Mouse (Mus musculus): ENCODE data around the gene Mtmr12. TPM values are rescaled to one million over a fixed set of nuclear protein-coding genes. Genes with fewer than 3 reads are reported as not detected.
"Not testable (repeated sequence)": the region's sequence is repeated elsewhere in the genome, so short reads cannot be mapped to it uniquely, and the experiment has no call there.

Gene Mtmr12
- 13.6 and 15.4 TPM in 2 replicates for polyA plus RNA-seq (2014; fragmentation: Nextera tagmentation; extraction: Ambion mirVana)

DNA sequence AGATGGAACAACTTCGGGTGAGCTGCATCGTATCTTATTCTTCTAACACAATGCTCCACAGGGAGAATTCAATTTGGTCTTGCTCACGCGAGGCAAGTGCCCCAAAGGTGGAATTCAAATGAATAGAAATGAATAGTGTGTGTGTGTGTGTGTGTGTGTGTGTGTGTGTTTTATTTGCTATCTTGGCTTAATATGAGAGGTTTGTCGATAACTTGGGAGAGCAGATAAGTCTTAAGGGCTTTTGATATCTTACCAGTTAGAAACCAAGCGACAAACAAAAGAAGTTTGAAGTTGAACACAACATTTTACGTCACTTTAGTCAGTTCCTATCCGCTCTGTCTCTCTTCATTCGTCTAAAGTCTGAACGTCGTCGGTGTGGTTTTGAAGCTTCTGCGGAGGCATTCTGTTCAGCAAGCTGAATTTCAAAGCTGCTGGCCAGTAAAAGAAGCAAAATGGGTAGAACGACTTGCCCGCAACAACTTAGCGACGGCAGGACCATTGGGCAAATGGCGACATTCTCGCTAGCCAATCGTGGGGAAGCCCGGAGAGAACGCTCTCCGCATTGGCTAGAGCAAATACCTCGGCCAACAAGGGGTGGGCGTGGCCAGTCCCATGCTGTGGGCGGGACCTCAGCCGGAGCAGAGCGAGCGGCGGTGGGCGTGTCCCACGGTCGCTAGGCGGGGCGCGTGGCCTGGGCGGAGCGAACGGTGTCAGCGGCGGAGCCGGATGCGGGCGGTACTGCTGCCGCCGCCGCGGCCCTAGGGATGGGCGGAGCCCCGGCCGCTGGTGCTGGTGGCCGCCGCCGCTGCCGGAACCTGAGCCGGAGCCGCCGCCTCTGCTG is at the start of gene Mtmr12:
TSS of gene Mtmr12 (plus strand) at position 710 of the 841 bp plus-strand sequence.
- H3K36me3 ChIP-seq (ENCODE audit: control insufficient read depth, insufficient read depth, low read length) = peaks cover 8% of the 10 kb centered on the region; the same call in 1 of the 2 replicates
- H3K4me1 ChIP-seq (ENCODE audit: control insufficient read depth in 2 of 2, insufficient read depth in 2 of 2, low read length in 2 of 2) = peaks cover 20 to 36% of the 10 kb centered on the region in 2 experiments
- H3K27ac ChIP-seq (replicated peaks in 1 of 2; ENCODE audit: control insufficient read depth in 1 of 2, insufficient read depth in 1 of 2, low read depth in 2 of 2, low read length in 2 of 2) = peak within 1 kb of the TSS; percentile 89 to 94
- no peaks in the 10 kb centered on the region for H3K9me3 ChIP-seq (ENCODE audit: control insufficient read depth, low read length)
- no peaks in the 10 kb centered on the region for H3K27me3 ChIP-seq (ENCODE audit: control insufficient read depth, insufficient read depth, low read length)
- peak within 1 kb of the TSS; percentile 76 for H3K4me2 ChIP-seq (ENCODE audit: low read length)
- under 1% methylated on average over 58 of the region's 58 CpGs for WGBS
- H3K9ac ChIP-seq (ENCODE audit: low read length) = peak within 1 kb of the TSS; percentile 98
- H3K4me3 ChIP-seq (ENCODE audit: control insufficient read depth in 1 of 2, insufficient read depth in 1 of 2, low read depth in 1 of 2, low read length in 2 of 2) = peak within 1 kb of the TSS; percentile 96 to 99
- peak; percentile 98 for ATAC-seq (ENCODE audit: insufficient number of reproducible peaks, insufficient read depth, low FRiP score, low read depth)

DNA sequence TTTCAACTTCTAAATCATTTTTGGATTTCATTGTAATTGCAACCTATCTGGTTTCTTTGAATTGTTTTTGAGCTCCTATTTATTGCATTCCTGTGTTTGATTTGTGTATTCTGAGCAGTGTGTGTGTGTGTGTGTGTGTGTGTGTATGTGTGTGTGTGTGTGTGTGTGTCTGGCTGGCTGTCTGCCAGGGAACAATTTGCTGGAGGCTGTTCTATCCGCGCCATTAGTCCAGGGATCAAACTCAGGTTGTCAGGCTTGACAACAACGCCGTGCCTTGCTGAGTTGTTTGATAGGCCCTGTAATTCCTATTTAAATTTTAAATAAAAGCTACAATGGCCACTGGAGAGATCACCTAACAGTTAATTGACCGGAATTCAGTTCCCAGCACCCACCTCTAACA is 26.7 kb upstream of the Mtmr12 start:
- no peak overlapping the region for H3K4me3 ChIP-seq (ENCODE audit: control insufficient read depth in 1 of 2, insufficient read depth in 1 of 2, low read depth in 1 of 2, low read length in 2 of 2)
- no peaks in the 10 kb centered on the region for H3K27me3 ChIP-seq (ENCODE audit: control insufficient read depth, insufficient read depth, low read length)
- H3K9me3 ChIP-seq (ENCODE audit: control insufficient read depth, low read length) = no peaks in the 10 kb centered on the region
- no peaks in the 10 kb centered on the region for H3K4me1 ChIP-seq (ENCODE audit: control insufficient read depth in 2 of 2, insufficient read depth in 2 of 2, low read length in 2 of 2)
- peaks cover 92% of the 10 kb centered on the region for H3K36me3 ChIP-seq (ENCODE audit: control insufficient read depth, insufficient read depth, low read length)
- H3K9ac ChIP-seq (ENCODE audit: low read length) = no peak overlapping the region
- 69% methylated on average over 5 of the region's 5 CpGs for WGBS
- no peak overlapping the region for H3K27ac ChIP-seq (replicated peaks in 1 of 2; ENCODE audit: control insufficient read depth in 1 of 2, insufficient read depth in 1 of 2, low read depth in 2 of 2, low read length in 2 of 2)
- no peak overlapping the region for H3K4me2 ChIP-seq (ENCODE audit: low read length)
- no peak for ATAC-seq (ENCODE audit: insufficient number of reproducible peaks, insufficient read depth, low FRiP score, low read depth)

DNA sequence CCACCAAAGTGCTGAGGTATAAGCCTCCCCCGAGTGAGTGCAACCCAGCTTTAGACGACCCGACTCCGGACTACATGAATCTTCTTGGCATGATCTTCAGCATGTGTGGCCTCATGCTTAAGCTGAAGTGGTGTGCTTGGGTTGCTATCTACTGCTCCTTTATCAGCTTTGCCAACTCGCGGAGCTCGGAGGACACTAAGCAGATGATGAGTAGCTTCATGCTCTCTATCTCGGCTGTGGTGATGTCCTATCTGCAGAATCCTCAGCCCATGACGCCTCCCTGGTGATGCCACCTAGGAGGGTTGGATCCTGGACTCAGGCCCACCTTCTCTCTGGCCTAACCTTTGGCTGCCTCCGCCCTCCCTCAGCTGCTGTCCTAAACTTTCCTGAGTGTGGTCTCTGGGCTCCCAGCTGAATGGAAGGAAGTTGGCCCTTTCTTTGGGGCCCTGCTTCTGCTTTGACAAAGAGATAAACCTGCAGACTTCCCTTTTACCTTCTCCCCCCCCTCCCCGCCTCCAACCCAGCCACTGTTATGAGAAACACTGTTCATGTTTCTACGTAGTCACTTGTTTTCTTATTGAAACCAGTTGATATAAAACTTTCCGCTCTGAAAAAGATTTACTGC is 23.5 kb upstream of the Mtmr12 start:
- not testable (repeated sequence) for H3K4me1 ChIP-seq (ENCODE audit: control insufficient read depth in 2 of 2, insufficient read depth in 2 of 2, low read length in 2 of 2); H3K4me2 ChIP-seq (ENCODE audit: low read length); H3K9me3 ChIP-seq (ENCODE audit: control insufficient read depth, low read length); H3K27ac ChIP-seq (replicated peaks in 1 of 2; ENCODE audit: control insufficient read depth in 1 of 2, insufficient read depth in 1 of 2, low read depth in 2 of 2, low read length in 2 of 2); ATAC-seq (ENCODE audit: insufficient number of reproducible peaks, insufficient read depth, low FRiP score, low read depth); H3K9ac ChIP-seq (ENCODE audit: low read length); H3K4me3 ChIP-seq (ENCODE audit: control insufficient read depth in 1 of 2, insufficient read depth in 1 of 2, low read depth in 1 of 2, low read length in 2 of 2); H3K27me3 ChIP-seq (ENCODE audit: control insufficient read depth, insufficient read depth, low read length)
- H3K36me3 ChIP-seq (ENCODE audit: control insufficient read depth, insufficient read depth, low read length) = peaks cover 89% of the 10 kb centered on the region
- 71% methylated on average over 13 of the region's 13 CpGs for WGBS

DNA sequence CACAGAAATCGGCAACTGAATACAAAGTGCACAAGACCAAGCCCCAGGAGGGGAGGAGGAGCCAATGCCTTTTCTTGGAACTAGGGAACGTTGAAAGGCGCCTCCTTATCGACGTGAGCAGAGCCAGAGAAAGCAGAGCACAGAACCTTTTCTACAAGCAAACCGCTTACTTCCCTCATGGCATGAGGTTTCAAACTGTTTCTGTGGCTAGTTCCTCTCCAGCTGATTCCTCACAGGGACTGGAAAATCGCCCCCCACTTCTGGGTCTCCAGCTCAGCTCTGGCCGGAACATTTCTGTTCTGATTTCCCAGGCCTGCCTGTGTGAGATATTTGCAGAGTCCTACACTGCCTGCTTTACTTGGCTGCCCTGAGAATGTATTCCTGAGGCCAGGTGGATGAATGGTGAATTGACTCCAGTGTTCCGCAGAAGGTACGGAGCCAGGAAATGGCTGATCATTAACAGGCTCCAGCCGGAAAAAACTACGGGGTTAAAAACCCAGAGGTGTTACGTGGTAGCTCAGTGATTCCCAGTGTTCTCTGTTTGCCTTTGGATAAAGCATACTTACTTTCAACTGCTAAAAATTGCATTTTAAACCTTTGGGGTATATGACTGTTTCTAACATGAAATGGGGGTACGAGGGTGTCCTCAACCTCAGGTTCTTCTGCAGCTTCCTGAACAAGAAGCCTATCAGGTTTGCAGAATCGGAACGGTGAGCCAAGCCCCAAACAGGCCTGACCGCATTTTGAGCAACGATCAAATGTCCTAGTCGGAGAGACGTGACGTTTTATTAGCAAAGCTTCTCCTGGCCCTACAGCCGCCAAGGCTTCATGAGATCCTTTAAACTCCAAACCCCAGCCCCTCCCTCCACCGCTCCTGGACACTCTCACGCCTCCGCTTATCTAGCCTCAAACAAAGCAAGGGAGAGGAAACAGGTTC is 10.7 kb upstream of the Mtmr12 start:
- Histone ChIP-seq H3K4me3 (ENCODE audit: control insufficient read depth in 1 of 2, insufficient read depth in 1 of 2, low read depth in 1 of 2, low read length in 2 of 2) (peak overlapping the region in 1 of 2 experiments; percentile 7; a peak in 1 of 4 replicates), H3K9me3 (ENCODE audit: control insufficient read depth, low read length) (no peaks in the 10 kb centered on the region), H3K27me3 (ENCODE audit: control insufficient read depth, insufficient read depth, low read length) (no peaks in the 10 kb centered on the region), H3K9ac (ENCODE audit: low read length) (peak overlapping the region; percentile 36; the same call in 1 of the 2 replicates), H3K4me2 (ENCODE audit: low read length) (peak overlapping the region; percentile 58), H3K27ac (replicated peaks in 1 of 2; ENCODE audit: control insufficient read depth in 1 of 2, insufficient read depth in 1 of 2, low read depth in 2 of 2, low read length in 2 of 2) (peak overlapping the region; percentile 72 to 76), H3K4me1 (ENCODE audit: control insufficient read depth in 2 of 2, insufficient read depth in 2 of 2, low read length in 2 of 2) (peaks cover 26 to 27% of the 10 kb centered on the region in 2 experiments), H3K36me3 (ENCODE audit: control insufficient read depth, insufficient read depth, low read length) (peaks cover 9% of the 10 kb centered on the region)
- 22% methylated on average over 25 of the region's 25 CpGs for WGBS
- peak; percentile 76 for ATAC-seq (ENCODE audit: insufficient number of reproducible peaks, insufficient read depth, low FRiP score, low read depth)

DNA sequence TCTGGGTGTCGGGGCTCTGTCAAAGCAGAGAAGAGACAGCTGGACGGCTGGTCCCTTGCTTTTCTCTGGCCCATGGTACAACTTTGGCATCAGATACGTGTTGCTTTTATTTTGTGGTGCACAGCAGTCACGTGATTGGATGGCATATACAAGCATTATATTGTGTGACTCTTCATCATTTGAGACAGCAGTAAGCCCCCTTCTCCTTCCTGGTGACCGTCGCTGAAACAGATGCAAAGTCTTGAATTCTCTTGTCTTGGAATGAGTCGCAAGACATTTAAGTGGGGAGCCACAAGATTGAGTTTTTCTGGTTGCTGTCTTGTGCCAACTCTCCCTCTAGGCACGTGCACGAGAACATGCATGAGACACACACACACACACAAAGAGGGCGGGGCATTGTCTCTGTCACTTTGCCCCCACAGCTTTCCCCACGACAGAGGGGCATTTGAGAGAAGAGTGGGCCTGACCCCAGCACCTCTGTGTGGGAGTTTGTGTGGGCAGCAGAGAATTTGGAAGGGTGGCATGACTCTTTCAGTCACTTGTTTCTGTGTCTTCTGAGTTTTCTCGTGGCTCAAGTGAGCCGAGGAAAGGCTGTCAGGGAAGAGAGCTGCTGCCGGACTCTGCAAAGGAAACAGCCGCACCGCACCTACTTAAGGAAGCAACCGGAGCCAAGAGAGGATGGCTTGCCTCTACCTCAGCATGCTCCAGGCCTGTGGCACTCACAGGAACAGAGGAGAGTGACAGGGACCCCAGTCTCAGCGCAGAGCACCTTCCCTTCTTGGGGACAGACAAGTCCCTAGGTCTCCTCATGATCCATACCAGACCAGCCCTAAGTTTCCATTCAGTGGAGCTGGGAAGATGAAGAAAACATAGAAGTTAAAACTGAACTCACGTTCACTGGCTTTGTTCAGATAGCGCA is 9.8 kb upstream of the Mtmr12 start:
- H3K27ac ChIP-seq (replicated peaks in 1 of 2; ENCODE audit: control insufficient read depth in 1 of 2, insufficient read depth in 1 of 2, low read depth in 2 of 2, low read length in 2 of 2) = peak overlapping the region; percentile 72 to 76; a peak in 3 of 4 replicates
- peaks cover 26 to 27% of the 10 kb centered on the region in 2 experiments for H3K4me1 ChIP-seq (ENCODE audit: control insufficient read depth in 2 of 2, insufficient read depth in 2 of 2, low read length in 2 of 2)
- H3K9ac ChIP-seq (ENCODE audit: low read length) = peak overlapping the region; percentile 36; the same call in 1 of the 2 replicates
- H3K4me2 ChIP-seq (ENCODE audit: low read length) = peak overlapping the region; percentile 58
- no peaks in the 10 kb centered on the region for H3K9me3 ChIP-seq (ENCODE audit: control insufficient read depth, low read length)
- no peaks in the 10 kb centered on the region for H3K27me3 ChIP-seq (ENCODE audit: control insufficient read depth, insufficient read depth, low read length)
- 0 out of 4 replicates have a peak overlapping the region, but pooled peaks of 1 of the 2 experiments have one; percentile 7 for H3K4me3 ChIP-seq (ENCODE audit: control insufficient read depth in 1 of 2, insufficient read depth in 1 of 2, low read depth in 1 of 2, low read length in 2 of 2)
- H3K36me3 ChIP-seq (ENCODE audit: control insufficient read depth, insufficient read depth, low read length) = peaks cover 6% of the 10 kb centered on the region
- 40% methylated on average over 20 of the region's 20 CpGs for WGBS
- no peak for ATAC-seq (ENCODE audit: insufficient number of reproducible peaks, insufficient read depth, low FRiP score, low read depth)

DNA sequence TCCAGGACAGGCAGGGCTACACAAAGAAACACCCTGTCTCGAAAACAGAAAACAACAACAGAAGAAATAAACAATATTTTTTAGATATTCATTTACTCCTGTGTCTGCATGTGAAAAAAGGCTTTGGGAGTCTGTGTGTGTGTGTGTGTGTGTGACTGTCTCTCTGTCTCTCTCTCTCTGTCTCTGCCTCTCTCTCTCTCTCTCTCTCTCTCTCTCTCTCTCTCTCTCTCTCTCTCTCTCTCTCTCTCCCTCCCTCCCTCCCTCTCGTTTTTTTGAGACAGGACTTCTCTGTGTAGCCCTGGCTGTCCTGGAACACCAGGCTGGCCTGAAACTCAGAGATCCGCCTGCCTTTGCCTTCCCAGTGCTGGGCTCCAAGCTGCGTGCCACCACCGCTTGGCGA is 8.9 kb upstream of the Mtmr12 start:
- no peak for ATAC-seq (ENCODE audit: insufficient number of reproducible peaks, insufficient read depth, low FRiP score, low read depth)
- Histone ChIP-seq H3K4me1 (ENCODE audit: control insufficient read depth in 2 of 2, insufficient read depth in 2 of 2, low read length in 2 of 2) (peaks cover 26 to 27% of the 10 kb centered on the region in 2 experiments), H3K27ac (replicated peaks in 1 of 2; ENCODE audit: control insufficient read depth in 1 of 2, insufficient read depth in 1 of 2, low read depth in 2 of 2, low read length in 2 of 2) (no peak overlapping the region), H3K4me3 (ENCODE audit: control insufficient read depth in 1 of 2, insufficient read depth in 1 of 2, low read depth in 1 of 2, low read length in 2 of 2) (no peak overlapping the region), H3K9ac (ENCODE audit: low read length) (no peak overlapping the region), H3K36me3 (ENCODE audit: control insufficient read depth, insufficient read depth, low read length) (no peaks in the 10 kb centered on the region), H3K9me3 (ENCODE audit: control insufficient read depth, low read length) (no peaks in the 10 kb centered on the region), H3K27me3 (ENCODE audit: control insufficient read depth, insufficient read depth, low read length) (no peaks in the 10 kb centered on the region), H3K4me2 (ENCODE audit: low read length) (no peak overlapping the region)
- WGBS = 72% methylated on average over 6 of the region's 6 CpGs

Measured in heart, embryonic 14.5 days (tissue).